Mouse (Mus musculus) heart, postnatal 0 days (tissue): ENCODE results near the gene Hnrnpa0. TPM values are rescaled to one million over a fixed set of nuclear protein-coding genes. Genes with fewer than 3 reads are reported as not detected.

Experiments
- ATAC-seq: fragments of 200-750 bp; cut with Nextera tagmentation; 2 replicates; pipeline ENCODE4 v1.8.0; 2017; ENCODE audit warnings: low read depth, moderate number of reproducible peaks, moderate library complexity; ENCODE audit not compliant: insufficient read depth
- DNase-seq: peaks from one replicate; pipeline ENCODE4 v3.0.0-alpha.2; 2016; ENCODE audit warnings: low spot score
- H3K27ac ChIP-seq: fragments of 300-500 bp; sonication (generic); 2 replicates; pipeline ENCODE4 v1.5.1; 2014; ENCODE audit warnings: low read depth, mild to moderate bottlenecking
- H3K27me3 ChIP-seq: fragments of 300-500 bp; sonication (generic); 2 replicates; pipeline ENCODE4 v1.6.1; 2014; ENCODE audit warnings: low read length, mixed read lengths; ENCODE audit not compliant: control insufficient read depth, insufficient read depth
- H3K36me3 ChIP-seq: fragments of 300-500 bp; sonication (generic); replicated peaks from 2 replicates; pipeline ENCODE4 v1.6.1; 2014; ENCODE audit warnings: low read length, mixed read lengths; ENCODE audit not compliant: control insufficient read depth, insufficient read depth
- H3K4me1 ChIP-seq: fragments of 300-500 bp; sonication (generic); 2 replicates; pipeline ENCODE4 v1.6.1; 2014; ENCODE audit warnings: antibody characterized with exemption; ENCODE audit not compliant: control insufficient read depth, insufficient read depth
- H3K4me2 ChIP-seq: fragments of 300-500 bp; sonication (generic); 2 replicates; pipeline ENCODE4 v1.6.1; 2014; ENCODE audit warnings: low read depth, mild to moderate bottlenecking, low read length, moderate library complexity
- H3K4me3 ChIP-seq: fragments of 300-500 bp; sonication (generic); 2 replicates; pipeline ENCODE4 v1.5.1; 2014; ENCODE audit warnings: low read depth, low read length
- H3K9ac ChIP-seq: fragments of 300-500 bp; sonication (generic); replicated peaks from 2 replicates; pipeline ENCODE4 v1.6.1; 2014; ENCODE audit warnings: low read depth, low read length, mixed read lengths
- H3K9me3 ChIP-seq: fragments of 300-500 bp; sonication (generic); replicated peaks from 2 replicates; pipeline ENCODE4 v1.6.1; 2016; ENCODE audit warnings: low read length; ENCODE audit not compliant: control insufficient read depth
- CTCF ChIP-seq: IDR thresholded peaks from 2 replicates; pipeline ENCODE4 v1.5.1; 2016; ENCODE audit warnings: antibody characterized with exemption, control low read depth, low read depth
- EP300 ChIP-seq: IDR thresholded peaks from 2 replicates; pipeline ENCODE4 v1.6.1; 2016; ENCODE audit warnings: antibody characterized with exemption, low read depth
- WGBS: fragments of 180-500 bp; shearing (Covaris S2); extraction: QIAGEN DNeasy Blood & Tissue Kit; methylation state at CpG from one replicate; pipeline ENCODE4 v1.1.7; 2014; 5-methylcytosine and 5-hydroxymethylcytosine counted together
- polyA plus RNA-seq: library from polyadenylated mRNA; unstranded; fragments of >200 nt; fragmentation: Nextera tagmentation; extraction: Ambion mirVana; gene quantifications from 2 replicates; pipeline ENCODE4 v1.2.1, GENCODE M21; 2015
- total RNA-seq: library from RNA; depleted of rRNA; stranded (reverse); fragments of >200 nt; gene quantifications from 2 replicates; pipeline ENCODE4 v1.2.3, GENCODE M21; 2014; ENCODE audit warnings: low replicate concordance

The Hnrnpa0 gene
- total and polyA plus RNA-seq, 2 experiments from 2014 or later = 23.2 to 99.7 TPM

- Histone ChIP-seq H3K36me3 (no peaks in the 10 kb centered on the region), H3K4me1 (peaks cover 12% of the 10 kb centered on the region; the same call in 1 of the 2 replicates), H3K27ac (no peak overlapping the region), H3K4me3 (peak overlapping the region; percentile 56), H3K27me3 (no peaks in the 10 kb centered on the region), H3K9ac (peak overlapping the region; percentile 65), H3K4me2 (peak overlapping the region; percentile 89), H3K9me3 (no peaks in the 10 kb centered on the region)
- 55% methylated on average over 10 of the region's 10 CpGs for WGBS
- no peak for DNase-seq
- TF ChIP-seq EP300 = no peak
- TF ChIP-seq CTCF = no peak
- no peak for ATAC-seq
Observed at GRCm38 (mm10) chr13:58112191-58112590, 16.2 kb downstream of the Hnrnpa0 start.

DNA sequence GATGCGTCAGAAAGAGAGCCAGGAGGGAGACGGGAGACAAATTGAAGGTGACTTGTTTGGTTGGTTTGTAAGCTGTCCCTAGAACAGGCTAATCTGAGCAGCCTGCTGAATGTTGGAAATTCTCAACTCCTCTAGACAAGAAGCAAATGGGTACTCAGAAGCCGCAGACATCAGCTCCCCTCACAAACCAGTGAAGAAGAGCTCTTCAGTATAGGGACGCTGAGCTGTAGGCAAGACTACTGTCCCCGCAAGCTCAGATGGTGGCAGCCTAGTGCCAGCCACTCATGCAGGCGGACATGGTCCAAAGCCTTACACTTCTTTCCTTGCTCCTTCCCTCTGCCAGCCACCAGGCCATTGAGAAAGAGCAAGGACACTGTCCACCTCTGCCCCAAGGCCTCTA is 17.1 kb downstream of the Hnrnpa0 start:
- no peak overlapping the region for H3K27ac ChIP-seq
- peak overlapping the region; percentile 56; the same call in 1 of the 2 replicates for H3K4me3 ChIP-seq
- no peaks in the 10 kb centered on the region for H3K9me3 ChIP-seq
- H3K9ac ChIP-seq = no peak overlapping the region
- H3K4me1 ChIP-seq = peaks cover 12% of the 10 kb centered on the region; the same call in 1 of the 2 replicates
- WGBS = 94% methylated on average over 6 of the region's 6 CpGs
- no peak for DNase-seq
- no peak for TF ChIP-seq EP300
- no peaks in the 10 kb centered on the region for H3K27me3 ChIP-seq
- H3K4me2 ChIP-seq = peak overlapping the region; percentile 89
- no peak for ATAC-seq
- H3K36me3 ChIP-seq = no peaks in the 10 kb centered on the region

- H3K27ac ChIP-seq = no peak overlapping the region
- H3K36me3 ChIP-seq = peaks cover 6% of the 10 kb centered on the region
- no peak overlapping the region for H3K4me3 ChIP-seq
- no peaks in the 10 kb centered on the region for H3K4me1 ChIP-seq
- WGBS = 55% methylated on average over 8 of the region's 8 CpGs
- no peaks in the 10 kb centered on the region for H3K27me3 ChIP-seq
- no peaks in the 10 kb centered on the region for H3K9me3 ChIP-seq
- ATAC-seq (no peak), DNase-seq (no peak)
- no peak for TF ChIP-seq CTCF
- TF ChIP-seq EP300 = no peak
- H3K9ac ChIP-seq = no peak overlapping the region
- no peak overlapping the region for H3K4me2 ChIP-seq
Observed at GRCm38 (mm10) chr13:58090643-58091042, 37.7 kb downstream of the Hnrnpa0 start.

DNA sequence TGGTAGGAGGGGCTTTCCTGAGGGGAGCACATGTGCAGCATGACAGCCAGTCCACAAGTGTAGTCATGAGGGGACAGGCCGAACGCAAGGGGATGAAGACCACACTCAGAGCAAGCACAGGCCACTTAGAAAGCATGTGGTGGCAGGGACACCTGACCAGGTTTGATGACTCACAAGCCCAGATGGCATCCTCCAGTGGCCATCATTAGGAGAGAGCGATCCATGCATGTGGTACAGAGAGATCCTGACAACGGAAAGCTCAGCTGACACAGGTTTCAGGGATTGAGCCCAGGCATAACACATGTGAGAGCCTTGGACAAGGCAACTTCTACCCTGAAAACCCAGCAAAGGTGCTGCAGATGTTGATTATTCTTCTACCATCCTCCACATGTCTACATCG is 44.0 kb downstream of the Hnrnpa0 start:
- H3K4me1 ChIP-seq = peaks cover 10% of the 10 kb centered on the region
- H3K27me3 ChIP-seq = no peaks in the 10 kb centered on the region
- ATAC-seq (no peak), DNase-seq (no peak)
- no peak for TF ChIP-seq CTCF
- TF ChIP-seq EP300 = no peak
- H3K36me3 ChIP-seq = 0 out of 2 replicates have a peak, but pooled peaks cover 14% of the 10 kb centered on the region
- WGBS = 94% methylated on average over 5 of the region's 5 CpGs
- no peak overlapping the region for H3K27ac ChIP-seq
- no peak overlapping the region for H3K4me3 ChIP-seq
- no peak overlapping the region for H3K9ac ChIP-seq
- no peak overlapping the region for H3K4me2 ChIP-seq
- no peaks in the 10 kb centered on the region for H3K9me3 ChIP-seq

DNA sequence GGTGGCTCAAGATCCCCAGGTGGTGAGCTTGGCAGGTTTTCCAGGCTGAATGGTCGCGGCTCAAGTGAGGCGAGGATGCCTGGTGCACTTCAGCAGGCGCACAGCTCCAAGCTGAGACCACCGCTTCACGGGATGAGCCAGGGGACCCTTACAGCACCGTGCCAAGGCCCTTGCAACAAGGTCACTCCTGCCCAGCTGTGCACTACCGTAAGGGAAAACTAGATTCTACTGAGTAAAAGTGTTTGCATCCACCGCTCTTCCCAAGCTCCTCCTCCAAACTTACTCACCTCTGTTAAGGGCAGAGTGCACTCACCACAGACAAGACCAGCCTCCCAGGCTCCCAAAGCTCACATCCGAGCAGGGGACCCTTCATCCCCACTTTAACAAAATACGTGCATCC is 44.8 kb downstream of the Hnrnpa0 start:
- peaks cover 10% of the 10 kb centered on the region for H3K4me1 ChIP-seq
- H3K27me3 ChIP-seq = no peaks in the 10 kb centered on the region
- DNase-seq (no peak), ATAC-seq (no peak)
- TF ChIP-seq EP300 (no peak), CTCF (no peak)
- H3K9me3 ChIP-seq = no peaks in the 10 kb centered on the region
- H3K27ac ChIP-seq = no peak overlapping the region
- 0 out of 2 replicates have a peak, but pooled peaks cover 14% of the 10 kb centered on the region for H3K36me3 ChIP-seq
- no peak overlapping the region for H3K4me2 ChIP-seq
- 73% methylated on average over 11 of the region's 11 CpGs for WGBS
- H3K9ac ChIP-seq = no peak overlapping the region
- H3K4me3 ChIP-seq = no peak overlapping the region

DNA sequence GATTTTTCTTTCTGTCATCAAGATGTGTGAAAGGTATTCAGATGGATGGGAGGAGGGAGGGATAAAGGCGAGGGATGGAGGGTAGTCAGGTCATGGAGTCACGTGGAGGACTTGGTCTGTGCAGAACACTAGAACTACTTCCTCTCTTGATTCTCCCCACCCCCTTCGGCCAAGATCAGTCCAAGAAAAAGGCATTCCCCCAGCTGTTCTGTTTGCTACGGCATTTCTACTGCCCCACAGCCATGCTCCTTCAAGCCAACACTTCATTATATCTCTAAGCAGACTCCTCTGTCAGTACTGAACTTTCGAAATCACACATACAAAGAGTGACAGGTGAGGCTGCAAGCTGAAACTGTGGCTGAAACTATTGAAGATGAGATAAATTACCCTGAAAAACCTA is 45.3 kb downstream of the Hnrnpa0 start:
- TF ChIP-seq EP300 (no peak), CTCF (no peak)
- no peak overlapping the region for H3K4me3 ChIP-seq
- ATAC-seq (no peak), DNase-seq (no peak)
- WGBS = 56% methylated on average over 5 of the region's 5 CpGs
- H3K9ac ChIP-seq = no peak overlapping the region
- H3K9me3 ChIP-seq = no peaks in the 10 kb centered on the region
- H3K4me2 ChIP-seq = no peak overlapping the region
- peaks cover 15% of the 10 kb centered on the region for H3K4me1 ChIP-seq
- H3K27me3 ChIP-seq = no peaks in the 10 kb centered on the region
- no peak overlapping the region for H3K27ac ChIP-seq
- 0 out of 2 replicates have a peak, but pooled peaks cover 14% of the 10 kb centered on the region for H3K36me3 ChIP-seq
